Mouse (Mus musculus): ENCODE measurements around the gene Krtcap2. TPM values are rescaled to one million over a fixed set of nuclear protein-coding genes. Genes with fewer than 3 reads are reported as not detected.
A peak's percentile ranks its signal among the peaks of the same experiment; 100 is the strongest.

Gene Krtcap2
- polyA plus RNA-seq, 1 experiment from 2014 or later, result 332 TPM

GRCm38 (mm10) chr3:89256177-89256576, 10.4 kb downstream of the Krtcap2 start:
- H3K4me3 ChIP-seq, result no peak overlapping the region
- H3K27ac ChIP-seq, result no peak overlapping the region
- H3K4me1 ChIP-seq, result peaks cover 9% of the 10 kb centered on the region
- ATAC-seq (ENCODE audit: low FRiP score, low read depth), result no peak
- WGBS, result 86% methylated on average over 5 of the region's 5 CpGs
- H3K9ac ChIP-seq, result no peak overlapping the region
- no peak overlapping the region for H3K4me2 ChIP-seq (replicated peaks)
- H3K9me3 ChIP-seq, result no peaks in the 10 kb centered on the region
- no peaks in the 10 kb centered on the region for H3K27me3 ChIP-seq
- H3K36me3 ChIP-seq, result no peaks in the 10 kb centered on the region

GRCm38 (mm10) chr3:89259076-89259475, 13.3 kb downstream of the Krtcap2 start, which contains the start of gene Dpm3:
Dpm3 (plus strand) TSS chr3:89259358.
- Histone ChIP-seq H3K4me3 (no peak within 1 kb of the TSS), H3K4me2 (replicated peaks) (no peak within 1 kb of the TSS), H3K9ac (no peak within 1 kb of the TSS), H3K9me3 (no peaks in the 10 kb centered on the region), H3K27me3 (no peaks in the 10 kb centered on the region), H3K27ac (no peak within 1 kb of the TSS), H3K4me1 (no peaks in the 10 kb centered on the region), H3K36me3 (no peaks in the 10 kb centered on the region)
- ATAC-seq (ENCODE audit: low FRiP score, low read depth), result no peak
- WGBS, result 50% methylated on average over 7 of the region's 7 CpGs

DNA sequence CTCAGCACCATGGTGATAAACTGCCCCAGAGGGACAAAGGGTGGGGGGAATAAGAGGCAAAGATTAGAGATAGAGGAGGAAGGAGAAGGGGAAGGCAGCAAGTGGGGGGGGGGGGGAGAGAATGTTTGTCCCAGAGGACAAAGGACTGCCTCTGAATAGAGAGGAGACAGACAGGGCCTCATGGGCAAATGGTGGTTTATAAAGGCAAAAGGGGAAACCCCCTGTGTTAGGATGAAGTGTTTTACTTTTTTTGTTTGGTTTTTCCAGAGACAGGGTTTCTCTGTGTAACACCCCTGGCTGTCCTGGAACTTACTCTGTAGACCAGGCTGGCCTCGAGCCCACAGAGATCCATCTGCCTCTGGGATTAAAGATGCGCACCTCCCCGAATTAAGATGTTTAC, 14.4 kb downstream of the Krtcap2 start:
- no peak overlapping the region for H3K9ac ChIP-seq
- H3K4me3 ChIP-seq, result no peak overlapping the region
- H3K36me3 ChIP-seq, result no peaks in the 10 kb centered on the region
- H3K4me2 ChIP-seq (replicated peaks), result no peak overlapping the region
- no peaks in the 10 kb centered on the region for H3K4me1 ChIP-seq
- H3K27ac ChIP-seq, result no peak overlapping the region
- WGBS, result 84% methylated on average over 3 of the region's 3 CpGs
- H3K9me3 ChIP-seq, result no peaks in the 10 kb centered on the region
- no peak for ATAC-seq (ENCODE audit: low FRiP score, low read depth)
- no peaks in the 10 kb centered on the region for H3K27me3 ChIP-seq

GRCm38 (mm10) chr3:89262417-89262816, 16.7 kb downstream of the Krtcap2 start:
- no peak for ATAC-seq (ENCODE audit: low FRiP score, low read depth)
- Histone ChIP-seq H3K27ac (no peak overlapping the region), H3K9ac (no peak overlapping the region), H3K4me1 (peaks cover 12% of the 10 kb centered on the region), H3K27me3 (no peaks in the 10 kb centered on the region), H3K4me3 (no peak overlapping the region), H3K4me2 (replicated peaks) (no peak overlapping the region), H3K36me3 (no peaks in the 10 kb centered on the region), H3K9me3 (no peaks in the 10 kb centered on the region)
- WGBS, result 63% methylated on average over 10 of the region's 10 CpGs

GRCm38 (mm10) chr3:89266439-89266893, 20.7 kb downstream of the Krtcap2 start:
- peak overlapping the region; percentile 84 for H3K27ac ChIP-seq
- H3K4me3 ChIP-seq, result peak overlapping the region; percentile 82
- H3K9ac ChIP-seq, result peak overlapping the region; percentile 90
- ATAC-seq (ENCODE audit: low FRiP score, low read depth), result peak; percentile 90
- H3K36me3 ChIP-seq, result 0 out of 2 replicates have a peak, but pooled peaks cover 6% of the 10 kb centered on the region
- H3K4me1 ChIP-seq, result peaks cover 39% of the 10 kb centered on the region
- peak overlapping the region; percentile 95 for H3K4me2 ChIP-seq (replicated peaks)
- no peaks in the 10 kb centered on the region for H3K27me3 ChIP-seq
- no peaks in the 10 kb centered on the region for H3K9me3 ChIP-seq
- WGBS, result under 1% methylated on average over 20 of the region's 20 CpGs

- ATAC-seq (ENCODE audit: low FRiP score, low read depth), result no peak
- Histone ChIP-seq H3K4me1 (peaks cover 39% of the 10 kb centered on the region), H3K27me3 (no peaks in the 10 kb centered on the region), H3K4me2 (replicated peaks) (peak overlapping the region; percentile 83), H3K36me3 (peaks cover 25% of the 10 kb centered on the region), H3K27ac (peak overlapping the region; percentile 34; the same call in 1 of the 2 replicates), H3K9me3 (no peaks in the 10 kb centered on the region), H3K9ac (peak overlapping the region; percentile 84), H3K4me3 (peak overlapping the region; percentile 60)
- 56% methylated on average over 8 of the region's 8 CpGs for WGBS
Measured at GRCm38 (mm10) chr3:89268916-89269315, 23.1 kb downstream of the Krtcap2 start.

DNA sequence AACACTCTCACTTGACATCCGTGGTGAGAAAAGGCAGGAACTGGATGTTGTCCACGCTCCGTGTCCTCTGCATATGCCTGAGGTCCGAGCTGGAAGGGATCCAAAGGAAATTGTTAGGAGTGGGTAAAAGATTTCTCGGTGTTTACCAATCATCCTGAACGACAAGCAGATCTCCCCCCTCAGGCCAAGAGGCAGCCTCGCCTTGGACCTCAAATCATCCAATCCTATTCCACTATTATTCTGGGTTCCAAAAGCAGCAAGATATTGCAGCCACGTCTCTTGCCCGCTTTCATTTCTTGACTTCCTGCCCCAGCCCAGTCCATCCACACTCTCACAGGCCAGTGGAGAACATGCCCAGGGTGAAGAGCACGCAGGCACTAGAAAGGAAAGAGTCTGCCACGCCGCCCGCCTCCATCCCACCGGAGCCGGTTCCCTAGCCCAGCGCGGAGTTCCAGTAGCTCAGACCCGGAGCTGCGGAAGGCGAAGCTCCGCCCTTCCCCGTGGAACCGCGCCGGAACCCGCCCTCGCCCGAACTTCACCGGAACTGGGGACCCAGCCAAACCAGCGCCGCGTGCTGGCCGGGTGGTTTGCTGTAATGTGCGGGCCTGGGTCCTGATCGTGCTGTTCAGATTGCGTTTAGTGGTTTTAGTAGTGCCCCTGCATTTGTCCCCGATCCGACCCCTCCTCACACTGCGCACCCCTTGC, 24.4 kb downstream of the Krtcap2 start, which contains the start of gene Slc50a1:
Slc50a1 (minus strand) TSS at position 520 of the 705 bp plus-strand sequence.
- H3K27ac ChIP-seq, result peak within 1 kb of the TSS; percentile 88
- no peaks in the 10 kb centered on the region for H3K9me3 ChIP-seq
- peaks cover 36% of the 10 kb centered on the region for H3K36me3 ChIP-seq
- peaks cover 39% of the 10 kb centered on the region for H3K4me1 ChIP-seq
- H3K9ac ChIP-seq, result peak within 1 kb of the TSS; percentile 84
- peak; percentile 49 for ATAC-seq (ENCODE audit: low FRiP score, low read depth)
- 4% methylated on average over 39 of the region's 39 CpGs for WGBS
- peak within 1 kb of the TSS; percentile 83 for H3K4me2 ChIP-seq (replicated peaks)
- H3K27me3 ChIP-seq, result no peaks in the 10 kb centered on the region
- peak within 1 kb of the TSS; percentile 60 for H3K4me3 ChIP-seq

GRCm38 (mm10) chr3:89270891-89271290, 25.1 kb downstream of the Krtcap2 start:
- Histone ChIP-seq H3K27ac (peak overlapping the region; percentile 88; the same call in 1 of the 2 replicates), H3K9ac (peak overlapping the region; percentile 84), H3K27me3 (no peaks in the 10 kb centered on the region), H3K9me3 (no peaks in the 10 kb centered on the region), H3K4me3 (peak overlapping the region; percentile 60), H3K4me1 (peaks cover 37% of the 10 kb centered on the region), H3K4me2 (replicated peaks) (peak overlapping the region; percentile 83), H3K36me3 (peaks cover 43% of the 10 kb centered on the region)
- WGBS, result 73% methylated on average over 6 of the region's 6 CpGs
- no peak for ATAC-seq (ENCODE audit: low FRiP score, low read depth)

DNA sequence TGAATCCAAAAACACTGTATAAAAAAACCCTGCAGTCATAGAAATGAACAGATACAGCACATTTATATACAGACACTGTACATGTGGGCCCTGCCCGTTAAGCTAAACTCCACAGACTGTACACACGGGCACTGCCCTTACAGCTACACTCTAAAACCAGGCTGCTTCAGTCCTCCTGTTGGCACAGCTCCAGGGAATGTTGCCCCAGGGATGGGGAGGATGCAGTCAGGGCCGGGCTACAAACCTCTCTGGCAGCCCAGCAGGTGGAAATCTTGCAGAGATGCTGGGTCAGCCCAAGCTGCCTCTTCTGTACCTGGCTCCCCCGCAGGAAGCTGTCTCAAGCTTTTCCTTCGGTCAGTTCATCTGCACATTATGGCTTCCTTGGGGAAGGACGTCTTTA, 26.0 kb downstream of the Krtcap2 start:
- ATAC-seq (ENCODE audit: low FRiP score, low read depth), result no peak
- WGBS, result 55% methylated on average over 6 of the region's 6 CpGs

DNA sequence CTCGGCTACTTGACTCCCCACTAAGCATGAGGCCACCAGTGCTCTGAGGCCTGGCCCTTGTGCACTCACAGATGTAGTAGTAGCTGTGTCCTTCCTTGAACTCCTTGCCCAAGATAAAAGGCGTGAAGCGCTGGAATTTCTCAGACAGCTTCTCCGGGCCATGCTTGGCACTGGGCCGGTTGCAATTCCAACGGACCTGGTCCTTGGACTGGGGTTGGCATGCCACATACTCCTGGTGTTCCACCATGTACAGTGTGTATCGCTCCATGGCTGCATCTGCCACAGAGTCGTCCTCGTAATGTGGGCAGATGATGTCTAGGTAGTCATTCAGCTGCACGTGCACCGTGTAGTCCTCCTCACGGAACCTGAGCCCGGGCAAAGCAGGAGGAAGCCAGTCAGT, 30.3 kb downstream of the Krtcap2 start:
- Histone ChIP-seq H3K4me2 (replicated peaks) (peak overlapping the region; percentile 96), H3K27ac (no peak overlapping the region), H3K9me3 (no peaks in the 10 kb centered on the region), H3K9ac (no peak overlapping the region), H3K36me3 (peaks cover 42% of the 10 kb centered on the region), H3K4me3 (no peak overlapping the region), H3K27me3 (peaks cover 9% of the 10 kb centered on the region; the same call in 1 of the 2 replicates), H3K4me1 (peaks cover 45% of the 10 kb centered on the region)
- ATAC-seq (ENCODE audit: low FRiP score, low read depth), result no peak
- WGBS, result 90% methylated on average over 13 of the region's 13 CpGs

More for the DNA sequence above, 26.0 kb downstream of the Krtcap2 start:
- Histone ChIP-seq H3K4me2 (replicated peaks) (no peak overlapping the region), H3K36me3 (peaks cover 47% of the 10 kb centered on the region), H3K9me3 (no peaks in the 10 kb centered on the region), H3K9ac (no peak overlapping the region), H3K4me1 (peaks cover 40% of the 10 kb centered on the region), H3K27me3 (no peaks in the 10 kb centered on the region), H3K27ac (no peak overlapping the region), H3K4me3 (no peak overlapping the region)

- WGBS, result 24% methylated on average over 14 of the region's 14 CpGs
- peaks cover 51% of the 10 kb centered on the region for H3K4me1 ChIP-seq
- H3K4me3 ChIP-seq, result peak overlapping the region; percentile 62
- H3K27me3 ChIP-seq, result peaks cover 12% of the 10 kb centered on the region; the same call in 1 of the 2 replicates
- peak overlapping the region; percentile 86 for H3K27ac ChIP-seq
- H3K9me3 ChIP-seq, result no peaks in the 10 kb centered on the region
- ATAC-seq (ENCODE audit: low FRiP score, low read depth), result no peak
- peaks cover 33% of the 10 kb centered on the region for H3K36me3 ChIP-seq
- peak overlapping the region; percentile 85 for H3K9ac ChIP-seq
- H3K4me2 ChIP-seq (replicated peaks), result peak overlapping the region; percentile 96
Measured at GRCm38 (mm10) chr3:89277281-89278021, 31.7 kb downstream of the Krtcap2 start.

- Histone ChIP-seq H3K4me2 (replicated peaks) (peak overlapping the region; percentile 96), H3K4me3 (peak overlapping the region; percentile 62), H3K27ac (peak overlapping the region; percentile 86), H3K9me3 (no peaks in the 10 kb centered on the region), H3K4me1 (peaks cover 51% of the 10 kb centered on the region), H3K9ac (peak overlapping the region; percentile 85), H3K27me3 (peaks cover 12% of the 10 kb centered on the region; the same call in 1 of the 2 replicates), H3K36me3 (peaks cover 28% of the 10 kb centered on the region)
- WGBS, result 52% methylated on average over 7 of the region's 7 CpGs
- ATAC-seq (ENCODE audit: low FRiP score, low read depth), result no peak
Measured at GRCm38 (mm10) chr3:89278107-89278506, 32.3 kb downstream of the Krtcap2 start.
